Mouse (Mus musculus) ES-Bruce4 (cell line): ENCODE results near the gene 9130409I23Rik. TPM values are rescaled to one million over a fixed set of nuclear protein-coding genes. Genes with fewer than 3 reads are reported as not detected.

Source experiments
- H3K27ac ChIP-seq: 2 replicates; pipeline ENCODE4 v1.5.1; 2012; ENCODE audit warnings: low read length, inconsistent platforms; ENCODE audit not compliant: insufficient read depth
- H3K27me3 ChIP-seq: 2 replicates; pipeline ENCODE4 v1.6.1; 2012; ENCODE audit warnings: mild to moderate bottlenecking, low read length, inconsistent platforms; ENCODE audit not compliant: control insufficient read depth, poor library complexity, insufficient read depth, severe bottlenecking
- H3K36me3 ChIP-seq: 2 replicates; pipeline ENCODE4 v1.6.1; 2012; ENCODE audit warnings: inconsistent platforms, mild to moderate bottlenecking, low read length, moderate library complexity; ENCODE audit not compliant: control insufficient read depth, poor library complexity, insufficient read depth, severe bottlenecking
- H3K4me1 ChIP-seq: one replicate; pipeline ENCODE4 v1.8.1; 2011; ENCODE audit warnings: low read length; ENCODE audit not compliant: control insufficient read depth, insufficient read depth
- H3K4me3 ChIP-seq: 2 replicates; pipeline ENCODE4 v1.5.1; 2011; ENCODE audit warnings: low read depth, mild to moderate bottlenecking, low read length
- H3K9ac ChIP-seq: 2 replicates; pipeline ENCODE4 v1.6.1; 2012; ENCODE audit warnings: low read depth, mild to moderate bottlenecking, inconsistent platforms; ENCODE audit not compliant: poor library complexity, severe bottlenecking
- H3K9me3 ChIP-seq: replicated peaks from 2 replicates; pipeline ENCODE4 v1.6.1; 2012; ENCODE audit warnings: mild to moderate bottlenecking, low read length, inconsistent platforms; ENCODE audit not compliant: control insufficient read depth, poor library complexity, insufficient read depth, severe bottlenecking
- CTCF ChIP-seq: IDR thresholded peaks from one replicate; pipeline ENCODE4 v1.8.1; 2011; ENCODE audit warnings: low read depth, low read length
- EP300 ChIP-seq: IDR thresholded peaks from 2 replicates; pipeline ENCODE4 v1.6.1; 2011; ENCODE audit warnings: low read depth, low read length; ENCODE audit not compliant: insufficient read depth
- POLR2A ChIP-seq: IDR thresholded peaks from one replicate; pipeline ENCODE4 v1.8.1; 2011; ENCODE audit warnings: low read length; ENCODE audit not compliant: insufficient read depth
- polyA plus RNA-seq: library from polyadenylated mRNA; stranded (reverse); fragments of >200 nt; gene quantifications from 2 replicates; pipeline ENCODE4 v1.2.4, GENCODE M21; 2011; ENCODE audit warnings: low read depth; ENCODE audit not compliant: missing spikeins, insufficient read depth, insufficient read length

9130409I23Rik gene
- polyA plus RNA-seq, 1 experiment: not detected

DNA sequence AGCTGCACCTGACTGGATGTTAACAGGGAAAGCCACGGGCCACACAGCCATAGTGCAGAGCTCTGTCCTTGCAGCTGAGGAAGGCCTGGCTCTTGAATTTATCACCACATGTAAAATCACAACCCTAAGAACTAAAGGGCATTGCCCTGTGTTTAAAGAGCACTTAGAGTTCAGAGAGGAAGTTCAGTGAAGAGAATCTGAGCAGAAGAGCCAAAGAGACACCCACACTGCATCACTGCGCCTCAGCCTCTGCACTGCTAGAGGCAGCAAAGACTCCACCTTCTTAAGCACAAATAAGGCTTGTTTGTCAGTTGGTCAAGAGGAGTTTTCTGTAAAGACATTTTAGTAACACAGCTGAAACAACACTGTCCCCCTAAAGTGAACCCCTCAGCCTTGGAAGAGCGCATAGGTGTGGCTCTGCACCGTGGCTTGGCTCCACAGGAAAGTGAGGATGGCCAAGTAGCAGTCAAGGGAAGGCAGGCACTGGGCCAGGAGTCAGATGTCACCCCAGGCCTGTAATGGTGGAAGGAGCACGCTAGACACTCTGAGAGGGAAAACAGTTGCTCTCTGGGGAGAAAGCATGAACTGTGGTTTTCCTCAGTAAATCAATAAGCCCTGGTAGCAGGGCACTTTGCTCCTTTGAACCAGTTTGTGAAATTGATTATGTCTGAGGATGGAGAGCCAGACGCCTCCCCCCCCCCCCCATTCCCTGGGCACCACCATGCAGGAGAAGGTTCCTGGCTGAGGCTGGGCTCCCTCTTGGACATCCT lies 36.1 kb upstream of the 9130409I23Rik start:
- H3K27ac ChIP-seq: peak overlapping the region; percentile 22; the same call in 1 of the 2 replicates
- TF ChIP-seq POLR2A (no peak), CTCF (no peak), EP300 (no peak)
- no peaks in the 10 kb centered on the region for H3K36me3 ChIP-seq
- H3K9me3 ChIP-seq: no peaks in the 10 kb centered on the region
- H3K27me3 ChIP-seq: no peaks in the 10 kb centered on the region
- no peak overlapping the region for H3K4me3 ChIP-seq
- H3K4me1 ChIP-seq: peaks cover 5% of the 10 kb centered on the region
- H3K9ac ChIP-seq: peak overlapping the region; percentile 26; the same call in 1 of the 2 replicates

DNA sequence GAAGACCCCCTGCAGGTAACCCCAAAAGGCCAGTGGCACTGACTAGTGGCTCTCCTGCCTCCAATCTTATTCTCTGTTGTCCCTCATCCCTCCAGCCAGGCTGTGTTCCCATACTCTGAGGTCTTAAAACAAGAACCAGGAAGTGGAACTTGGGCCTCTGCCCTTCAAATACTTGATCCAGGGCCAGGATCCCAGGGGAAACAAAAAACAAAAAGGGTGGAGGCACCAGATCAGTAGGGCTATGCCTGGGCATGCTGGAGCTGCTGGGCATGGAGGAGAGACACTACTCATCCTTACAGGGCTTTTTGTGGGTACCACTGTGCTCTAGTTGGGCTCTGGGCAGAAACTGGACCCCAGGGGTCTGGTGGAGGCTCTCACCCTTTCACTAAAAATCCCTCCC lies 35.5 kb upstream of the 9130409I23Rik start:
- H3K9me3 ChIP-seq: no peaks in the 10 kb centered on the region
- no peaks in the 10 kb centered on the region for H3K36me3 ChIP-seq

DNA sequence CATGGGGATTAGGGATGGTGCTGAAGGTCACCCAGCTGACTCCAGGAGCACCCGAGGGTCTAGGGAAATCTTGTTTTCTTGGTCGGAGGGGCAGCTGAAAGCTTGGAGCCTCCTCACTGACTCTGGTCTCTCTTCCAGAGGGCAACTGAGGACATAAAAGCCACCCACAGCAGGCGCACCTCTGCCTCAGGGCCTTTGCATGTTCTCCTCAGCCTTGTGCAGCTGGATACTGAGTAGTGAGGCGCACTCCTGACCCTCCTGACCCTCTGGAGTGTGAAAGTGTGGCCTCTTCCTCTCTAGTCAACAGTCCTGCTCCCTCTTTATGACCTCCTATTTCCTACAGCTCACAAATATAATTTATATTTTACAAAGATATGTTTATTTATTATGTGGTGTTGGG lies 35.0 kb upstream of the 9130409I23Rik start:
- H3K9ac ChIP-seq: peak overlapping the region; percentile 25
- H3K9me3 ChIP-seq: no peaks in the 10 kb centered on the region
- no peaks in the 10 kb centered on the region for H3K36me3 ChIP-seq
- H3K4me1 ChIP-seq: peaks cover 2% of the 10 kb centered on the region
- no peak for TF ChIP-seq CTCF
- TF ChIP-seq EP300: 0 out of 2 replicates have a peak, but pooled peaks have one; percentile 46
- H3K27ac ChIP-seq: peak overlapping the region; percentile 22; the same call in 1 of the 2 replicates
- no peaks in the 10 kb centered on the region for H3K27me3 ChIP-seq
- H3K4me3 ChIP-seq: no peak overlapping the region

More for the DNA sequence above, 35.5 kb upstream of the 9130409I23Rik start:
- peaks cover 2% of the 10 kb centered on the region for H3K4me1 ChIP-seq
- no peaks in the 10 kb centered on the region for H3K27me3 ChIP-seq
- H3K4me3 ChIP-seq: no peak overlapping the region
- no peak for TF ChIP-seq CTCF
- no peak for TF ChIP-seq EP300
- no peak for TF ChIP-seq POLR2A
- H3K27ac ChIP-seq: peak overlapping the region; percentile 22; the same call in 1 of the 2 replicates
- H3K9ac ChIP-seq: peak overlapping the region; percentile 26; the same call in 1 of the 2 replicates

DNA sequence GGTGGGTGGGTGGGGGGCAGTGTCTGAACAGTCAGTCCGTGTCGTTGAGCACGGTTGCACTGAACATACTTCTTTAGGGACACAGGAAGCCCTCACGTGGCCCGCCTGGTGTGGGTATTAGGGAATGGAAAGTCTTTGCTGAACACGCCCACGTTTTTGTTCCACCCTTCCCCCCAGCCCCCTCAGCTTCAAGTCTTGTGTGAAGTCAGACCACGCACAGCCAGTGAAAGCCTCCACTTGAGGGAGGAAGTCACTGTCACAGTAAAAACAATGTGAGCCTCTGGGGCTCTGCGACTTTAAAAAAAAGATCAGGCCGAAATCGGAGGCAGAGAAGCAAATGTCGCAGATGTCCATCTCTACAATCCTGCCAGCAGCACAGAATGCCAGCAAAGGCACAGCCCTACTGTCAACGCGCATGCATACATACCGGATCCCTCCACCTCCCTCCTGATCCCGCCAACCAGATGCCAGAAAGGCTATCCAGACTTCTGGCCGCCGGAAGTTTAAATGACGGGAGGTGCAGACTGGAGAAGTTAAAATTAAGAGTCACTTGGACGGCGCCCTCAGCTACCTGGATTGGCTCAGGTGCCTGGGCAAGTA lies 34.4 kb upstream of the 9130409I23Rik start:
- H3K9me3 ChIP-seq: no peaks in the 10 kb centered on the region
- no peak overlapping the region for H3K27ac ChIP-seq

DNA sequence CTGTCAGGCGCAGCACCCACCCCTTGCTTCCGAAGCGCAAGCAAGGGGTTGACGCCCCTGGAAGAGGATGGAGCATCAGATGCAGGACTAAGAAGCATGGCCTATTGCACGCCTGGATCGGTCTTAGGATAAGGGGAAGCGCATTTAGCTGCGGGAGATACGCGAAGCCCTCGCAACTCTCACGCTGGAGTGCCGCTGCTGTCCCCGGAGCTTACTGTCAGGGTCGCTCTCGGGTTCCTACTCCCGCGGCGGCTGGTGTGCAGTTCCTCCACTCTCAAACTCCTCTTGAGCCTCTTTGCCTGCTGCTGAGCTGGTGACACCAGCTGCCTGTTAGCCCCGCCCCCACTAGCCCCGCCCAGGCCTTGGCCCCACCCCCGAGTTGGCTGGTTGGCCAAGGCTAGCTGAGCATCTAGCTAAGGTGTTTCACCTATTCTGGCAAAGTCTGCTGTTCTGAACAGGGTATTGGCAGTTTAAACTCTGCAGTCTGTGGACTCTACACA lies 33.8 kb upstream of the 9130409I23Rik start:
- Histone ChIP-seq H3K36me3 (no peaks in the 10 kb centered on the region), H3K27ac (no peak overlapping the region), H3K27me3 (no peaks in the 10 kb centered on the region), H3K9me3 (no peaks in the 10 kb centered on the region), H3K4me3 (peak overlapping the region; percentile 62), H3K4me1 (peaks cover 2% of the 10 kb centered on the region), H3K9ac (peak overlapping the region; percentile 25)
- no peak for TF ChIP-seq CTCF

More for the DNA sequence above, 34.4 kb upstream of the 9130409I23Rik start:
- Histone ChIP-seq H3K9ac (peak overlapping the region; percentile 25), H3K36me3 (no peaks in the 10 kb centered on the region), H3K4me3 (peak overlapping the region; percentile 62), H3K4me1 (peaks cover 2% of the 10 kb centered on the region), H3K27me3 (no peaks in the 10 kb centered on the region)
- TF ChIP-seq EP300 (no peak), CTCF (no peak), POLR2A (no peak)

DNA sequence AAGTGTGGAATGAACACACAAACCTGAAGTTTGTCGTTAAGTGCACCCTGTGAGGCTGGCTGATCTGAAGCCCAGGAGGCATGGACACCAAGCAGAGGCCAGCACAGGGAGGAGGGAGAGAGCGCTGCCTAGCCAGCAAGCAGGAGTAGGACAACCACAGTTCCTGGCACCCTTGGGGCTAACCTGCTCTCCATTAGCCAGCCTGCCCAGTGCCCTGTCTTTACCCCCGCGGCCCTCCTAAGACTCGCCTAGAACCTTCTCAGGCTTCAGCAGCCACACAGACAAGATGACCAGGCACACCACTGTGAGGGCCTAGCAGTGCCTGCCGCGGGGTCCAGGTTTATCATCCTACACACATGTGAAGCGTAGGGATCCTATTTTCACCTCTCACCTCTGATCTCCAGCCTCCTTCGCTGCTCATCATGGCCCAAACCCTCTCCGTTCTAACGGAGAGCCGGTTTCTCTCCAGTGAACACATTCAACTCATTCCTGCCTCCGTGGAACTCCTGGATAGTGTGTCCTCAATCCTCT lies 33.1 kb upstream of the 9130409I23Rik start:
- Histone ChIP-seq H3K9me3 (no peaks in the 10 kb centered on the region), H3K27ac (no peak overlapping the region), H3K4me1 (peaks cover 2% of the 10 kb centered on the region), H3K9ac (peak overlapping the region; percentile 17), H3K27me3 (no peaks in the 10 kb centered on the region), H3K4me3 (peak overlapping the region; percentile 32), H3K36me3 (no peaks in the 10 kb centered on the region)
- TF ChIP-seq EP300: no peak
